Mouse (Mus musculus): ENCODE data around the gene Fam71e2. TPM values are rescaled to one million over a fixed set of nuclear protein-coding genes. Genes with fewer than 3 reads are reported as not detected.
A peak's percentile ranks its signal among the peaks of the same experiment; 100 is the strongest.

Gene Fam71e2
- total RNA-seq, 2 experiments from 2014 or later: not detected

DNA sequence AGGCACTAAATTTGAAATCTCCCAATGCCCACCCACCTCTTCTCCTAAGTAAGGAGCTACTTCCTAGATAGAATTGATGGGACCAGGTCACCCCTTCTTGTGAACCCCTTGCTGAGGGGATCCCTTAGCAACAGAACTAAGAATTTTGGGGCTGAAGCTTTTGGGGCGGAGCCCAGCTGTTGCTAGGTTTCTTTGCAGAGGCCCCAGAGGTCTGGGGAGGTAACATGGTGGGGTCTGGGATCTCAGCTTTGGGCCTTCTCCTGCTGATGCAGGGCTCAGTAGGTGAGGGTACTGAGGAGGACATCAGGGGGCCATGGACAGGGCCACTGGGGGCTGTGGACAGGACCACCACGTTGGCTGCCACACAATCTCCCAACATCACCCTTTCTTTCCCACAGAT is 11.7 kb upstream of the Fam71e2 start, which contains the start of the genes Il11 and Tmem190:
Gene Il11 (minus strand): TSS at position 101 of the 400 bp plus-strand sequence.
Gene Tmem190 (plus strand): TSS at position 179 of the 400 bp plus-strand sequence.
- DNase-seq: no peak
- intact Hi-C loops (cut with DNase I; ENCODE audit: low total_unique reads): loop anchor here (5.0 kb wide), 1 partner anchor 40 kb away; the partner anchor contains the start of gene Kmt5c

DNA sequence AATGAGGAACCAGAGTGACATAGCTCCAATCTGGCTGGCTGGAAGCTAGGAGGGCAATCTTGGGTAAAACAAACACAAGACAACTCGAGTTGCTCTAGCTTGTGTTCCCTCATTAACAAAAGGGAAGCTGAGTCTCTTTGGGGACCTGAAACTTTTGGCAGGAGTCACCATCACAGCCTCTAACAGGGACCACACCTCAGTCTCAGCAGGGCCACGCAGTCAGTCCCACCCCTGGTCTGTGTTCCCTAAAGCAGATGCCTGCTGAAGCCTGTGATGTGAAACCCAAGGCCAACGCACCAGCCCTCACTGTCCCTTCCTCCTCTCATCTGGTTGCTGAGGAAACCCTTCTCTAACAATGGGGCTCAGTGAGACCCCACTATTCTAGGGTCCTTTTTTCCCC is 11.0 kb upstream of the Fam71e2 start:
- intact Hi-C loops (cut with DNase I; ENCODE audit: low total_unique reads): loop anchor here (5.0 kb wide), 1 partner anchor 40 kb away; the partner anchor contains the start of gene Kmt5c
- no peak for DNase-seq

DNA sequence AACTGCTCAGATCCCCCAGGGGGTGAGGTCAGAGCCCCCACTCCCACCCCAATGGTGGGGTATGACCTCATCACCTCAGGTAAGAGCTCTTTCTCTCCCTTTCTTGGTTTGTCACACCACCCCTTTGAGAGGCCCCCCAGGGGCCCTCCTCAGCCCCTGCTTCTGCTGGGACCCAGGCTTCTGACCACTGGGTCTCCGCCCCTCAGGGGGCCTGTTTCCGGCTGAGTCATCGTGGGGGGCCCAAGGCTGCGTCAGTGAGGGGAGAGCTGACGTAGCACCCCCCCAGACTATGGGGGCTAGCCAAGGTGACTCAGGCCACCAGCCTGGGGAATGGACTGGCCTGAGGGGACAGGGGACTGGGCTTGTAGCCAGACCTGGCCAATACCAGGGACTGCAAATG is 8.8 kb upstream of the Fam71e2 start:
- intact Hi-C loops (cut with DNase I; ENCODE audit: low total_unique reads): loop anchor here (5.0 kb wide), 1 partner anchor 38 kb away; the partner anchor contains the start of gene Kmt5c
- DNase-seq: no peak

DNA sequence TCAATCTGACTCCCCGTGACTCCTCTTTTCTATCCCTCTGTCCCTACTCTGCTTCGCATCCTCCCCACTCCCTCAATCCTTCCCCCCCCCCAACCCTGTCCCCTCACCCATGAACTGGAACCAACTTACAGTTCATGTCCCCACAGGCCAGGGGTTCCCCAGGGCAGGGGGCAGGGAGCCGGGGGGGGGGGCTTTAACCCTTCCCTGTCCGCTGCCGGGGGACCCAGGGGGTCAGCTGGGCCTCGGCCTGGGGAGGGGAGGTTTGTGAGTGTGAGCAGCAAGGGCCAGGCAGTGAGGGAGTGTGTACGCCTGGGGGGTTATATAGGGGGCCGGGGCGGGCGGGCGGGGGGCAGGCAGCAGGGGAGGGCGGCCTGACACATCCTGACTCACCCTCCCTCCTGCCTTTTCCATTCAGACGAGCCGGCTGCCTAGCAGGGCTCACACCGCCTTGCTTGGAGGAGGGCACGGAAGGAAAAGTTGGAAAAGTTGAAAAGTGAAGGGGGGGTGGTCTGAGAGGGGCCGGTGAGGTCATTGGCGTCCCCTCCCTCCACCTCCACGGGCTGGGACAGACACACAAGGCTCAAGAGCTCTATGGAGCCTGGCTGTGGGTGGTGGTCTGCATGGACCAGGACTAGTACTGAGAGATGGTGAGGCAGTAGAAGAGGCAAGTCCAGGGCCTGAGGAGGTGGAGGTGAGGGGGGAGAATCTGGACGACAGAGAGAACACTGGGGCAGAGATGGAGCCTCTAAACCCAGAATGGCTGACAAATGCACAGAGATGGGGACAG is 6.9 kb upstream of the Fam71e2 start:
- DNase-seq: no peak
- intact Hi-C loops (cut with DNase I; ENCODE audit: low total_unique reads): no loop called here

DNA sequence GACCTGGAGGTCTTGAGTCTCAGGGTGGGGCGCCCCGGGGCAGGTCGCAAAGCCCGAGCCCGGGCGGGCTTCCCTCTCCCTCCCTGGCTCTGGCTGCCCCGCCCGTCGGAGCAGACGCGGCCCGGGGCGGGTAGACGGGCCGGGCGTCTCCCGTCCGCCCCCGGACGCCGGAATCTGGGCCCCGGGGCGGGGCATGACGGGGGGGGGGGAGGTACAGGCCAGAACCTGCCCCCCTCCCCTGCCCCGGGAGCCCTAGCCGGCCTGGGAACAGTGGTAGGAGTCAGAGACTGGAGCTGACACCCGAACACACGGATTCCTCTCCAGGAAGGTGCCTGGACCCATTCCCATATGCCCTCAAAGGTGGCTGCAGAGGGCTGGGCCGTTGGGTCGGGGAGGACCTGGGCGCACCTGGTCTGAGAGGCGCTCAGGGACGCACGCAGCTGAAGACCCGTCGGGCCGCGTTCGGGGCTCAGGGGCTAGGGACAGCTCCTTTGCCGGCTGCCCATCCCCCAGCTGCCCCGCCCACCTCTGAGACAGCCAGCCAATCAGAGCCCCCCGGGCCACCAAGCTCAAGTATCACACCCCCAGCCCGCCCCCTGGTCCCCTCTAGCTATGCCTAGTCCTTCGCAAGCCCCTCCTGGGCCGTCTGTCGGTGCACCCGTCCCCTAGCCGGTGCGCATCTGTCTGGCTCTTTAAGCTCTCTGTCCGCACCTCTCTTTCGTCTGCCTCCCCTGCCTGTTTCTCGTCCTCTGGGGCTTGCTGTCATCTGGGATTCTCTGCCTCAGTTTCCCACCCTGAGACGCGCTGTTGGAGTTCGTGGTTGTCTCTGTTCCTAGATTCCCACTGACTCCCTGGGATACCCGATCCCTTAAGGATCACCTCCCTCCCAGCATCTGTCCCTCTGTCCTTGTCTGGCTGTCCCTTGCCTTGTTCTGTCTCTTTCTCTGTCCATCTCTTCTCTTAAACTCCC is 6.0 kb upstream of the Fam71e2 start:
- DNase-seq: peak; percentile 72
- intact Hi-C loops (cut with DNase I; ENCODE audit: low total_unique reads): no loop called here

DNA sequence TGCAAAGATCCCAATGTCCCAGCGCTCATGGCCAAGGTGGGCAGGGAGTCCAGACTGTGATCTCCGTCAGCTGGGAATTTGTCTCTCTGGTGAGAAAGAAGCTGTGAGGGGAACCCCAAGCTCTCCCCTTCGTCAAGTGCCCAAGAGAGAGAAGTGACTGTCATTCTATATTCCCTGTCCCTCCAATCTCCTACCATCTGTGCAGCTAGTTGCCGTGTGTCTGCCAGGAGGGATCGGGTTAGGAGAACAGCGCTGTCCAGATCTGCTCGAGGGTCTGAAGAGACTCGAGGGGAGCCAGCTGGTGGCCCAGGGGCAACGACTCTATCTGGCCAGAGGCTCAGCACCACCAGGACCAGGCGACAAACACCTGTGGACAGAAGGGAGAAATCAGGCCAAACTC is 5.0 kb upstream of the Fam71e2 start:
- intact Hi-C loops (cut with DNase I; ENCODE audit: low total_unique reads): no loop called here

DNA sequence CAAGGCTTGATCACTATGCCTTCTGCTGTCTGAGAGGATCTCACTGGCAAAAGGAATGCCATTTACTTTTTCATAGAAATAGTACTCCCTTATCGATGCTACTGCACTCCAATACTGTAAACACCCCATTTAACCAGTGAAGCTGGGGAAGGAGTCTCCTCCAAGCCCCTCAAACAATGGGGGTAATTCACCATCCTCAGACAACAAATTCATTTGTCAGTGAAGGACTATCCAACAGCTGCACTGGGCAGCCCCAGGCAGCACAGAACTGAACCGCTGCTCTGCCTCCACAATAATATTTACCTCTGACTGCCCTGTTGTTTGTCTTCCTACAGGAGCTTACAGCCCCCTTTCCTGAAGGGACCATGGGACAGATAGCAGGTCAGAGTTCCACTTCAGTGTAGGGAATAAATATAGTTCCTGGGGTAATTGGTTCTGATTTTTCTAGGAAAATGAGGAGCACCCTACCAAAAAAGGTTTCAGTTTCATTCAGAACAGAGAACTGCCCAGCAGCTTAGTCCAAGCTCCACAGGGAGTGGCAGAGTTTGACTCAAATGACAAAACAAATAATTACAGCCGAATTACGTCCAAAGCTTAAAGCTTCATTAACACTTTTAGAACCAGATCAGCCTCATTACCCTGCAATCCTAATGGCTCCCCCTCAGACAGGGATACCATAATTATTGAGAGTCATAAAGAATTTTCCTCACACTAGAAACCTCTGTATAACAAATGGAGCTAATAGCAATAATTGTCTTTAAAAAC is 6.0 kb downstream of the Fam71e2 start:
- no peak for DNase-seq

More for the DNA sequence above, 5.0 kb upstream of the Fam71e2 start:
- DNase-seq: no peak

DNA sequence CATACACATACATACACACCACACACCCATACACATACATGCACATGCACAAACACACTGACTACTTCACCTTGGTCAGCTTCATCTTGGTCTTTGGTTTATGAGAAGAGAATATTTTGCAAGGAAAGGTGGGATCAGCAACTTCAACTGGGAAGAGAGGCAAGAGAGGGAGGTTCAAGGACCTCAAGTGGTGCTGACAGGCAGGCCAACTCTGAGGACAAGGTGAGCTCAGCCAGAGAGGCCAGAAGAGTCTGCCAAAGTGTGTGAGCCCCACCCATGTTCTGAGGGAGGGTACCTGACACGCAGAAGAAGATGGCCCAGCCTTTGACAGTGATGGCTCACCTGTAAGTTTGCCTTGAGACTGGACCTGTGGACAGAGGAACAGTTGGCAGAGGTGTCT is 11.4 kb downstream of the Fam71e2 start:
- intact Hi-C loops (cut with DNase I; ENCODE audit: low total_unique reads): no loop called here
- no peak for DNase-seq

More for the DNA sequence above, 6.0 kb downstream of the Fam71e2 start:
- intact Hi-C loops (cut with DNase I; ENCODE audit: low total_unique reads): no loop called here

DNA sequence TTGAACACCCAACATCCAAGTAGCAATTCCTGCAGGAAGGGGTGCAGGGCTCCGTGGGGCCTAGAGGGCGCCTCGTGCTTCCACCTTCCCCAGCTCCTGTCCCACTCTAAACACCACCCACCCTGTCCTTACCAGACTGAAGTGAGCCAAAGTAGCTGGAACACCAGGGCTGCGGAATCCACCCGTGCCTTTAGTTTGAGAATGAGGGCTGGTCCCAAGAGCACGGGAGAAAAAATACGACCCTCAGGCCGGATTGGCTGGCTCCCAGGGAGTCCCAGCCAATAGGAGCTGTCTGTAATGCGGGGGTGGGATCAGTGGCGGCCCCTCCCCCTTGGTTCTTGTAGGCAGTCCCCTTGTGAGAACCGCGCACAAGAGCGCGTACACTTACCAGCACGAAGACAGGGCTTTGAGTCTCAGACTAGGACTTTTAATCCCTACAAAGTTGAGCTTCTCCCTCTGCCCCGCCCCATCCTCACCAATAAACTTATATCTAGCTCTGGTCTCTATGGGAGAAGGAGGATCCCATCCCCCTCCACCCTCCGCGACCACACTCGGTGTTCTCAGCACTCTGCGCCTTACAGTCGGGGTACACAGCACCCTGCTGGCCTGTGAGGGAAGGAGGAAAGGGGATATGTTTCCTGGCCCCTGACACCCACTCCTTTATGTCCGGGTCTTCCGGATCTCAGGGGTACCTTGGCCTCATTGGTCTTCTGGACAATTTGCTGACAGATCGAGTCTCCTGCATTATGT is 18.1 kb downstream of the Fam71e2 start, which contains the start of gene Cox6b2:
Gene Cox6b2 (minus strand): TSS at position 274 of the 750 bp plus-strand sequence.
- peak; percentile 68 for DNase-seq
- intact Hi-C loops (cut with DNase I; ENCODE audit: low total_unique reads): no loop called here

DNA sequence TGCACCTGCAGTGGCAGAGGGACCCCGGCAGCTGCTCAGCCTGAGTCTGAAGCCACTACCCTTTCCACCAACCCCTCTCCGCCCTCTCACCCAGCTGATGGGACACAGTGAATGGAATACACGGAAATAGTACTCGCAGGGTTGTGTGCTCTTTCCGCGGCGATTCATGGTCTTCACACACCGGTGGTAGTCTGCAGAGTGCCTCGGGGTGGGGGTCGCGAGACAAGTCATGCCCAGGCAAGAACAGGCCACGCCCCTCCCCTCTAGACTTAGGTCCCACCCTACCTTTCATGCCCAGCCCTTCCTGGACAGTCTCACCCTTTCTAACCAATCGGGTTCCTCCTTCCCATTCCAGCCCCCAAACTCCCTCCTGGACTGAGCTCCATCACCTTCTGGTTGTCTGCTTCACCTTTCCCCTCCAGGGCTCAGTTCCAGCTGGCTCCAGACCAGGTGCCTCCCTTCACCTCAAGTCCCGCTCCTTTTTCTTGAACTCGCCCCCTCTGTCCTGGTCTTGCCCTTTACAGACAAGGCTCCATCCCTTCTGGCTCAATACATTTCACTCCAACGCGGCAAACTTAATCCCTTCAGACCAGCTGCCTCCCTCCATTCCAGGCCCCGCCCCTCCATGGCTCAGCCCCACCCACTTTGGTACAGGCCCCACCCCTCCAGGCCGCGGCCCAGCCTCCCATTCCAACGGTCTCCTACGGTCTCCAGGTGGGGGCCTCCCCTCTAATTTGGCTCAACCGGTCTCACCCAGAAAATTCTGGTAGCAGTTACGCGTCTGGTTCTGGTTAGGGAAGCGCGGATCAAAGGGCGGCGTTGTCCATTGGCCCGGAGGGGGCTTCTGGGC is 18.9 kb downstream of the Fam71e2 start:
- intact Hi-C loops (cut with DNase I; ENCODE audit: low total_unique reads): no loop called here
- DNase-seq: no peak

DNA sequence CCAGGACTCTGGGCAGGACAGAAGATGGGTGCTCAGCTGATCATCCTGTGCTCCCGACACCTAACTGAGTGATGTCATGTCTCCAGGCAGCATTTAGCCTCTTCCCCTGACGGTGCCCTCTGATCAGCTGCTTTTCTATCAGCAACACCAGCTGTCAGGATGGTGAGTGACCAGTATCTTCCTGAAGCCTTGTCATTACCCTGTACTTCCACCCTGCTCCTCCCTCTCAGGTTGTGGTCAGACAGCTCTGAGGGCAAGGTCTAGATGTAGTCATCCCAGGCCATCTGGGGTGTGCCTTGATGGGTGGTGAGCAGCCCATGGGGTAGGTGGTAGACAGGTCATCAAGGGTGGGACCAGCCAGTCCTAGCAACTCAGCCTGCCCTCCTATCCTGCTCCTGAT is 21.9 kb downstream of the Fam71e2 start:
- intact Hi-C loops (cut with DNase I; ENCODE audit: low total_unique reads): no loop called here
- DNase-seq: no peak

DNA sequence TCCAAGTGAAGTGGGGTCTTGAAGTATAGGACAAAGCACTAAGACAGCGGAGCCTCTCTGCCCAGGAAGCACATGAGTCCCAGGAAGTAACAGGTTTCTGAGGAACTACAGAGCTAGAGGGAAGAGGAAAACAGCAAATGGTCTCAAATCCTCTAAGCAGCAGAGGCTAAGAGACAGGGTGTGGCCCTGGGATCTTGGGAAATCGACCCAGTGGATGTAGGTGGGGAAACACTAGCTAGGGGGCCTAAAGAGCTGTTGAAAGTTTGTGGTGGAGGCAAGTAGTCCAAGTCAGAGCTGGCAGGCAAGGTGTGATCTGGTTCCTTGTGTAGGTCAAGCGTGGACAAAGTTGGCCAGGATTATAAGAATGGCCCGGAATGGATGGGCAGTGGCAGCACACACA is 22.8 kb downstream of the Fam71e2 start:
- intact Hi-C loops (cut with DNase I; ENCODE audit: low total_unique reads): no loop called here
- no peak for DNase-seq

DNA sequence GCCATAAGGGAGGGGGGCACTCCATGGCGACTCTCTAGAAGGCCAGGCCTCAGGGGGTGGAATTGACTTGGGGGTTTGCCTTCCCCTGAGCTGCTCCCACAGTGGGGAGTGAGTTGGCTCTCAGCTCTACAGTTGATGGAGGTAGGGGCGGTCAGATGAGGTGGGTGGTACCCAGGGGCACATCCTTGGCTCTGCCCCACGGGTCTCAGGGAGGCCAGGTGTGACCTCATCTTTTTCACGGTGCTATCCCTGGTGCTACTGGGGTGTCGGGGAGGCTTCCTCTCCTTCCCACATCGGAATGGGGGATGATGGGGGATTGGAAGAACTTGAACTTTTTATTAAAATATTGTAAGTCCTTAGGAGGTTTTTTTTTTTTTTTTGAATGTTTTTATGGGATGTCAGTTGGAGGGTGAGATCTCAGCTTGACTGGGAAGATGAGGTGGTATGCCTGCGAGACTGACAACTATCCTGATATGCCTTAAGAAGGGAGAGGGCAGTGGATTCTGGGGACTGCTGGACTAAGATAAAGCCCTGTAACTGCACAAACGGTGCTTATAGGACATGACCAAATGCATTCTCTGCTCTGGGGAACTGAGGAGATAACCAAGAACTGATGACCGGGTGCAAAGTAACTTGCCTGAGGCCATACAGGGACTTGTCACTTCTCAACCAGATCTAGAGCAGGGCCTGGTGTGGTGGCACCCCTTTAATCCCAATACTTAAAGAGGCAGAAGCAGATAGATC is 23.8 kb downstream of the Fam71e2 start:
- intact Hi-C loops (cut with DNase I; ENCODE audit: low total_unique reads): no loop called here
- no peak for DNase-seq

DNA sequence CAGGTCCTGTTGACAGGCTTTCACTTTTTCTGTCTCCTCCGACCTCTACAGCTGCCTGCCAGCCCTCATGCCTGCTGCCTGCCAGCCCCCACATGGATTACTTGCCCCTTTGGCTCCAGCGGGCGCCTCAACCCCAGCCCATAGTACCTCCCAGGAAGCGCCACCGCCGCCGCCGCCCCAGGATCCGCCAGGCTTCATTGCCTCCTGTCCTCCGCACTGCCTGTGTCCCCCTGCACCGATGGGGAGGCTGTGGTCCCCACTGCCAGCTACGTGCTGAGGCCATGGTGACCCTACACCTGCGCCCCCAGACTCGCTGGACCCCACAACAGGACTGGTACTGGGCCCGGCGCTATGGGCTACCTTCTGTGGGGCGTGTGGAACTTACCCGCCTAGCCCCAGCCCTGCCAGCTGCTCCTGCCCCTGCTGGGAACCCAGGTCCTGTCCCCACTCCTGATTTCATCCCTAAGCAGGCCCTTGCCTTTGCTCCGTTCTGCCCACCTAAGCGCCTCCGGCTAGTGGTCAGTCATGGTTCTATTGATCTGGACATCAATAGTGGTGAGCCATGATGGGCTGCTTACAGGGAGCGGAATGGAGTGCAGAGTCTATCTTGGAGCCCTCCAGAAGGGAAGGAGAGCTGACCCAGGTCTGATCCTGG is 24.6 kb downstream of the Fam71e2 start:
- intact Hi-C loops (cut with DNase I; ENCODE audit: low total_unique reads): no loop called here
- no peak for DNase-seq

DNA sequence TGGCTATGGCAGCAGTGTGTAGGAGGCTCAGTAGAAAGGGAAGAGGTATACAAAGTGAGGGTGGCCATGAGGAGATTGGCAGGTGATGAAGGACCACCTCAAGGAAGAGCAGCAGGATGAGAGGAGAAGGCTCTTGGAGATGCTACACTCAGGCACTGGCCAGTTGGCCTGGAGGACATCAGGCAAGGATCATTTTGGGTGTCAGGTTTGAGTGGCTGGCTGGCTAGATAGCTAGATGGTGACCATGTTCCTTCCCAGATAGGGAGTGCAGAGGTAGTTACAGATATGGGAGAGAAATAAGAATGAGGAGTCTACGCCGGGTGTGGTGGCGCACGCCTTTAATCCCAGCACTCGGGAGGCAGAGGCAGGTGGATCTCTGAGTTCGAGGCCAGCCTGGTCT is 26.2 kb downstream of the Fam71e2 start:
- intact Hi-C loops (cut with DNase I; ENCODE audit: low total_unique reads): loop anchor here (5.0 kb wide), 1 partner anchor 37 kb away; the partner anchor contains the start of genes Il11 and Tmem190

DNA sequence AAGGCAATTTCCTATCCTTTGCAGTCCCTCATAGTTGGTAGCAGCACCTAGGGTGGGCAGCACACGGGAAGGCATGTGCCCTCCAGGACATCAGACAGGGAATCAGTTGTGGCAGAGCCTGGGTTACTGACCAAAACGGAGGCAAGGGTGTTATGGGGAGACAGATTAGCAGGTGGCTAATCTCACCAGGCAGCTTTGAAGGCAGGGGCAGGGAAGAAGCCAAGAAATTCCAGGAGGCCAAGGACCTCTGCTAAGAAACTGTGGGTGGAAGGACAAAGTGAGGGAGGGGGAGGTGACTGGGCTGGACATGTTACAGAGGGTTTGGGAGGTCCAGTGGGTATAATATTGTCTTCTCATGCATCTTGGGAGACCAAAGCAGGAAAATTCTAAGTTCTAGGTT is 27.7 kb downstream of the Fam71e2 start:
- DNase-seq: no peak
- intact Hi-C loops (cut with DNase I; ENCODE audit: low total_unique reads): loop anchor here (5.0 kb wide), 1 partner anchor 39 kb away; the partner anchor contains the start of genes Il11 and Tmem190

More for the DNA sequence above, 26.2 kb downstream of the Fam71e2 start:
- DNase-seq: no peak

Measured in gastrocnemius, postnatal 14 days (tissue).